Mouse (Mus musculus) liver, adult 2 months (tissue): ENCODE results near the gene Art4.

Experiments used
- CTCF ChIP-seq: fragments of 200-500 bp; IDR thresholded peaks from 2 replicates; pipeline ENCODE4 v1.5.1; 2011; ENCODE audit warnings: low read depth, low read length, control low read depth
- POLR2A ChIP-seq: fragments of 200-500 bp; IDR thresholded peaks from 2 replicates; pipeline ENCODE4 v1.6.1; 2011; ENCODE audit warnings: low read length, control low read depth; ENCODE audit not compliant: insufficient read depth; ENCODE audit errors: extremely low read depth

GRCm38 (mm10) chr6:136883431-136883915, 25.9 kb upstream of the Art4 start:
- TF ChIP-seq POLR2A, result no peak
- no peak for TF ChIP-seq CTCF
